ENCODE assay signal across 20 mouse cellular contexts in genomic region chr1:98161882-98162638, GRCm38 (mm10).
DNase-seq lines count a peak whose midpoint lies in the region; ATAC-seq lines count a peak whose summit lies in the region.
"Had no signal": no experiment of that assay in that cellular context is flagged by ENCODE, and none has a peak within 500 bp of the region (broad histone marks: within the 10 kb centered on the region; RNA-seq: fewer than 3 reads in every experiment).

No protein-coding gene starts in this region.

- no peaks in the 10 kb centered on the region for H3K9me3 ChIP-seq in forebrain, embryonic 16.5 days (ENCODE audit: control insufficient read depth, low read length)
- no peaks in the 10 kb centered on the region for H3K9me3 ChIP-seq in forebrain, embryonic 11.5 days (ENCODE audit: control insufficient read depth, low read length)
- H3K9me3 ChIP-seq: hindbrain, embryonic 12.5 days; hindbrain, embryonic 15.5 days had no signal

- intact Hi-C loops in left cerebral cortex, postnatal 25 days (cut with DNase I), result no loop called here
- intact Hi-C loops in left cerebral cortex, postnatal 4 days (cut with DNase I), result no loop called here

- no peaks in the 10 kb centered on the region for H3K27me3 ChIP-seq in forebrain, embryonic 16.5 days (replicated peaks; ENCODE audit: control insufficient read depth, insufficient read depth, low read length)
- no peaks in the 10 kb centered on the region for H3K27me3 ChIP-seq in forebrain, embryonic 11.5 days (ENCODE audit: control insufficient read depth, insufficient read depth, low read length)
- H3K27me3 ChIP-seq: hindbrain, embryonic 12.5 days; hindbrain, embryonic 15.5 days had no signal

- H3K36me3 ChIP-seq in forebrain, embryonic 16.5 days (ENCODE audit: control insufficient read depth, insufficient read depth), result no peaks in the 10 kb centered on the region
- no peaks in the 10 kb centered on the region for H3K36me3 ChIP-seq in forebrain, embryonic 11.5 days (ENCODE audit: control insufficient read depth, insufficient read depth, low read length)
- H3K36me3 ChIP-seq: hindbrain, embryonic 12.5 days; hindbrain, embryonic 15.5 days had no signal

- DNase-seq in forebrain, embryonic 11.5 days (ENCODE audit: low spot score), result no peak
- DNase-seq in left cerebral cortex, postnatal 25 days (ENCODE audit: low spot score in 2 of 2), result peak; percentile 17 to 51
- DNase-seq in left cerebral cortex, postnatal 4 days, result no peak
- DNase-seq in brain, adult 2 months (ENCODE audit: low read depth, low spot score), result peak; percentile 42
- DNase-seq in spleen, postnatal 10 days (ENCODE audit: low spot score in 2 of 2), result no peak
- DNase-seq: adrenal gland, postnatal 10 days; cerebellum, adult 11-12 months; cerebellum, adult 8-10 months; cerebellum, postnatal 10 days; cerebellum, postnatal 36 days; embryo, embryonic 11 days; gastrocnemius, adult 2 months; gastrocnemius, postnatal 14 days; heart, adult 11 months had no signal

- H3K27ac ChIP-seq in forebrain, embryonic 16.5 days (ENCODE audit: low read length), result peak overlapping the region; percentile 46; the same call in 1 of the 2 replicates
- H3K27ac ChIP-seq in forebrain, embryonic 11.5 days (ENCODE audit: low read depth, low read length), result no peak overlapping the region
- H3K27ac ChIP-seq: gastrocnemius, adult 2 months; hindbrain, embryonic 12.5 days; hindbrain, embryonic 15.5 days had no signal

- H3K9ac ChIP-seq in forebrain, embryonic 16.5 days (replicated peaks; ENCODE audit: low read depth, low read length), result no peak overlapping the region
- H3K9ac ChIP-seq in forebrain, embryonic 11.5 days (ENCODE audit: low read length), result no peak overlapping the region
- H3K9ac ChIP-seq: hindbrain, embryonic 12.5 days; hindbrain, embryonic 15.5 days had no signal

- H3K4me2 ChIP-seq in forebrain, embryonic 16.5 days (ENCODE audit: low read length), result no peak overlapping the region
- H3K4me2 ChIP-seq in forebrain, embryonic 11.5 days (ENCODE audit: low read depth, low read length, severe bottlenecking), result no peak overlapping the region
- H3K4me2 ChIP-seq: heart, embryonic 11.5 days; hindbrain, embryonic 12.5 days; hindbrain, embryonic 15.5 days had no signal

- H3K4me3 ChIP-seq in forebrain, embryonic 16.5 days (replicated peaks; ENCODE audit: low read length), result no peak overlapping the region
- H3K4me3 ChIP-seq in forebrain, embryonic 11.5 days (ENCODE audit: low read depth, low read length), result no peak overlapping the region
- H3K4me3 ChIP-seq: gastrocnemius, adult 2 months; hindbrain, embryonic 12.5 days; hindbrain, embryonic 15.5 days had no signal

- H3K4me1 ChIP-seq in forebrain, embryonic 16.5 days (replicated peaks; ENCODE audit: control insufficient read depth, insufficient read depth, low read length), result peaks cover 4% of the 10 kb centered on the region; the same call in 1 of the 2 replicates
- H3K4me1 ChIP-seq in forebrain, embryonic 11.5 days (replicated peaks; ENCODE audit: control insufficient read depth, insufficient read depth, low read length), result no peaks in the 10 kb centered on the region
- H3K4me1 ChIP-seq: hindbrain, embryonic 12.5 days; hindbrain, embryonic 15.5 days had no signal

- 42% methylated on average over 5 of the region's 5 CpGs for WGBS in forebrain, embryonic 16.5 days
- 75% methylated on average over 5 of the region's 5 CpGs for WGBS in forebrain, embryonic 11.5 days

- peak; percentile 77 for ATAC-seq in forebrain, embryonic 16.5 days
- no peak for ATAC-seq in forebrain, embryonic 11.5 days (replicated peaks; ENCODE audit: low FRiP score)
- ATAC-seq: CD4-positive, CD25-positive, alpha-beta regulatory T cell, adult 4 months; intestine, postnatal 0 days had no signal

Comparison
In these comparisons a context has a peak if more than half of its experiments do, and no peak if none do; other contexts are left out.
1. DNase-seq: peak in left cerebral cortex, postnatal 25 days (2 of 2) and brain, adult 2 months (single experiment); none in forebrain, embryonic 11.5 days (single experiment), left cerebral cortex, postnatal 4 days (single experiment) and spleen, postnatal 10 days (0 of 2).